20 mouse cellular contexts compared by ENCODE assay signal in genomic region chr2:75405524-75406214, GRCm38 (mm10).
DNase-seq lines count a peak whose midpoint lies in the region; ATAC-seq lines count a peak whose summit lies in the region.
"Had no signal": no experiment of that assay in that cellular context is flagged by ENCODE, and none has a peak within 500 bp of the region (broad histone marks: within the 10 kb centered on the region; RNA-seq: fewer than 3 reads in every experiment).

No protein-coding gene starts in this region.

- H3K4me3 ChIP-seq in hindbrain, embryonic 16.5 days (ENCODE audit: low read length): no peak overlapping the region
- no peak overlapping the region for H3K4me3 ChIP-seq in hindbrain, embryonic 10.5 days
- no peak overlapping the region for H3K4me3 ChIP-seq in limb, embryonic 10.5 days
- H3K4me3 ChIP-seq: embryonic facial prominence, embryonic 13.5 days; heart, adult 2 months; heart, embryonic 15.5 days had no signal

- no peak overlapping the region for H3K4me2 ChIP-seq in hindbrain, embryonic 16.5 days (ENCODE audit: low read length)
- H3K4me2 ChIP-seq: embryonic facial prominence, embryonic 13.5 days; heart, embryonic 15.5 days had no signal

- no peak overlapping the region for H3K9ac ChIP-seq in hindbrain, embryonic 16.5 days (ENCODE audit: low read depth, low read length)
- H3K9ac ChIP-seq: embryonic facial prominence, embryonic 13.5 days; heart, embryonic 15.5 days had no signal

- H3K36me3 ChIP-seq in hindbrain, embryonic 16.5 days (ENCODE audit: control insufficient read depth, insufficient read depth, low read length): no peaks in the 10 kb centered on the region
- no peaks in the 10 kb centered on the region for H3K36me3 ChIP-seq in hindbrain, embryonic 10.5 days
- H3K36me3 ChIP-seq in limb, embryonic 10.5 days: no peaks in the 10 kb centered on the region
- H3K36me3 ChIP-seq: embryonic facial prominence, embryonic 13.5 days; heart, embryonic 15.5 days had no signal

- 51% methylated on average over 13 of the region's 13 CpGs for WGBS in hindbrain, embryonic 16.5 days
- 78% methylated on average over 13 of the region's 13 CpGs for WGBS in hindbrain, embryonic 10.5 days
- 91% methylated on average over 13 of the region's 13 CpGs for WGBS in limb, embryonic 10.5 days

- H3K27ac ChIP-seq in hindbrain, embryonic 16.5 days (ENCODE audit: low read depth, low read length): no peak overlapping the region
- H3K27ac ChIP-seq in hindbrain, embryonic 10.5 days: no peak overlapping the region; the same call in 1 of the 2 replicates
- 0 out of 2 replicates have a peak overlapping the region, but pooled peaks have one; percentile 55 for H3K27ac ChIP-seq in limb, embryonic 10.5 days
- H3K27ac ChIP-seq: embryonic facial prominence, embryonic 13.5 days; heart, adult 2 months; heart, embryonic 15.5 days had no signal

- DNase-seq in cerebellum, postnatal 10 days: peak; percentile 57 to 68
- no peak for DNase-seq in hindbrain, embryonic 10.5 days (ENCODE audit: low spot score)
- peak; percentile 44 for DNase-seq in 3T3-L1 (ENCODE audit: low read depth, low spot score)
- no peak for DNase-seq in limb, embryonic 10.5 days (ENCODE audit: low spot score)
- DNase-seq in urinary bladder, adult 18-20 months (ENCODE audit: low spot score in 2 of 2): no peak
- no peak for DNase-seq in lung, postnatal 10 days
- DNase-seq: adrenal gland, adult 8-10 months; cerebellum, adult 2 months; heart, adult 2 months; kidney, adult 2 months; kidney, postnatal 25 days; liver; lung, adult 18-20 months; lung, postnatal 36 days; right cerebral cortex, postnatal 25 days; thymus, postnatal 14 days had no signal

- no peak for ATAC-seq in cerebellum, adult (ENCODE audit: insufficient number of reproducible peaks, low FRiP score, low TSS enrichment)
- ATAC-seq in hindbrain, embryonic 16.5 days: peak; percentile 57

- H3K4me1 ChIP-seq in hindbrain, embryonic 16.5 days (ENCODE audit: control insufficient read depth, insufficient read depth, low read depth, low read length): peaks cover 5% of the 10 kb centered on the region; the same call in 1 of the 2 replicates
- H3K4me1 ChIP-seq in hindbrain, embryonic 10.5 days (replicated peaks): peaks cover 7% of the 10 kb centered on the region; the same call in 1 of the 2 replicates
- H3K4me1 ChIP-seq in limb, embryonic 10.5 days: peaks cover 42% of the 10 kb centered on the region
- H3K4me1 ChIP-seq: embryonic facial prominence, embryonic 13.5 days; heart, embryonic 15.5 days had no signal

- no peaks in the 10 kb centered on the region for H3K27me3 ChIP-seq in hindbrain, embryonic 16.5 days (replicated peaks; ENCODE audit: control insufficient read depth, insufficient read depth, low read length)
- H3K27me3 ChIP-seq in hindbrain, embryonic 10.5 days (ENCODE audit: insufficient read depth, poor library complexity, severe bottlenecking): no peaks in the 10 kb centered on the region
- H3K27me3 ChIP-seq in limb, embryonic 10.5 days (ENCODE audit: low read depth, poor library complexity, severe bottlenecking): no peaks in the 10 kb centered on the region
- H3K27me3 ChIP-seq: embryonic facial prominence, embryonic 13.5 days; heart, embryonic 15.5 days had no signal

- H3K9me3 ChIP-seq in hindbrain, embryonic 16.5 days (ENCODE audit: control insufficient read depth, low read length): no peaks in the 10 kb centered on the region
- no peaks in the 10 kb centered on the region for H3K9me3 ChIP-seq in hindbrain, embryonic 10.5 days
- no peaks in the 10 kb centered on the region for H3K9me3 ChIP-seq in limb, embryonic 10.5 days (replicated peaks)
- H3K9me3 ChIP-seq: embryonic facial prominence, embryonic 13.5 days; heart, embryonic 15.5 days had no signal

Comparison
In these comparisons a context has a peak if more than half of its experiments do, and no peak if none do; other contexts are left out.
1. DNase-seq: peak in cerebellum, postnatal 10 days (2 of 2) and 3T3-L1 (single experiment); none in hindbrain, embryonic 10.5 days (single experiment), limb, embryonic 10.5 days (single experiment), urinary bladder, adult 18-20 months (0 of 2) and lung, postnatal 10 days (single experiment).